Mouse (Mus musculus): ENCODE measurements around the gene Tmem150c. TPM values are rescaled to one million over a fixed set of nuclear protein-coding genes. Genes with fewer than 3 reads are reported as not detected.

Gene Tmem150c
- total RNA-seq, 2 experiments from 2014 or later = not detected

GRCm38 (mm10) chr5:100172104-100172503 is 12.5 kb upstream of the Tmem150c start:
- no peak for ATAC-seq (replicated peaks; ENCODE audit: poor library complexity, severe bottlenecking)

DNA sequence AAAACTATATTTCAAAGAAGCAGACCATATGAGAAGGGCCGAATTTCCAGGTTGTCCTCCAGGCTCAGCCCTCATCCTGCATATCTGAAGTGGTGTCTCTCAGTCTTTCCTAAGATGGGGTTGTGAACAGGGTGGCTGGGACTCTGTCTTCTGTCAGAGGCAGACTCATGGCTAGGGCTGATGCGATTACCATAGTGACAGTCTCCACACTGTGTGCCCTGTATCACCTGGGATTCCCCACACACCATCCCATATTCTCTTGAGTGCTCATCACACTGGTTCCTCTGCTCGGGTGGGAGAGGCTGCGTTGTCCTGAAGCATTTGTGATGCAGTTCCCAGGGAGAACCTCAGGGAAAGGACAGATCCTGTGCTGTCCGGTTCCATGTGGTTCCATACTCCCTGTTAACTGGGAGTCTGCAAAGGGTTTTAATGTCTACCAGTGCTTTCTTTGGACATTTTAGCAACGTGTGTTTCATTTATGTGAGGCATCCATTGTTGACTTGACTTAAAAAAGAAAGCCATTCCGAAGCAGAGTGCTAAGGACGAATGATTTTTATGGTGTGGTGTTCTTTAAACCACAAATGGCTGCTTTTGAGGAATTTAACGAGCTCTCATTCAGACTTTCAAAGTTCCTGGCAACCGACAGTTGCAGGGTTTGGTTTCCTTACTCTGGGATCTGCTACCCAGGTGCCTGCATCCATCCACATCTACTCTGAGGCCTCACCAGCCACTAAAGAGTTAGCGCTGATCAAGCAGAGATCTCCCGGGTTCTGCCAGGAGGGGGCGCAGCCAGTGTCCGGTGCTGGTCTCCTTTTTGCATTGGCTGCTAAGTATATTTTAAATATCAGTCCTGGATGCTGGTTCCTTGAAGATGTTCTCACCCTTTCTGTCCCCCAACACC is 7.2 kb upstream of the Tmem150c start:
- peak; percentile 72 for ATAC-seq (replicated peaks; ENCODE audit: poor library complexity, severe bottlenecking)

- ATAC-seq (replicated peaks; ENCODE audit: poor library complexity, severe bottlenecking) = no peak
Measured at GRCm38 (mm10) chr5:100163368-100163767, 3.8 kb upstream of the Tmem150c start.

DNA sequence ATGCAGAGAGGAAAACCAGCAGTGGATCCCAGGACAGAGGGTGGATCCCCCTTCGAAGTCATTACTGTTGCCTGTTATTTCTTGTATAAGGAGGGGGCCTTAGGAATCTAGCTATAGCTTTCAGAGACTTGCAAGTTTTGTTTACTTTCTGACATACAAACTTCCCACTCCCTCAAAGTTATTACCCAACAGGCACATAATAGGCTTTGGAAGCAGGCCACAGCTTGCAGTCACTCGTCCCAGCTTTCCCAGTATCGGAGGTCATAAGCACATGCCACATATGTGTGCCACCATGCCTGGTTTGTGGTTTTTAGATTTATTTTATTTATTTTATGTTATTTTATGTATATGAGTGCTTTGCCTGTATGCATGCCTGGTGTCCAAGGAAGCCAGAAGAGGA is 3.2 kb upstream of the Tmem150c start:
- ATAC-seq (replicated peaks; ENCODE audit: poor library complexity, severe bottlenecking) = no peak

DNA sequence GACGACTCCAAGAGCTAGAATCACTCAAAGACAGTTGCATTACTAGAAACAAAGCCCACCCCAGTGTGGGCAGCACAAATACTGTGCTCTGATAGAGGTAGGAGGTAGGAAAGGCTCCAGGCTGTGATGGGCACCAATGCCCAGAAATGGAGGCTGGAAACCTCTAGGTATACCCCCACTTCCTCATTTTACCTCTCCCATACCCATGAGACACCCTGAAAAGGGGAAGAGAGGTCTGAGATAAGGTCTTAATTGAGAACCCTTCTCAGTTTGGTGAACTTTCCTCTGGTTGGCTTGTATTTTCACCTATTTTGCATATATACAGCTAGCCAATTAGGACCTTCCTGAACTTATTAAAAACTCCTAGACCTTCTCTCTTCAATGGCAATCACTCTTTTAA is 2.4 kb upstream of the Tmem150c start:
- peak; percentile 87 for ATAC-seq (replicated peaks; ENCODE audit: poor library complexity, severe bottlenecking)

- peak; percentile 42 for ATAC-seq (replicated peaks; ENCODE audit: poor library complexity, severe bottlenecking)
Measured at GRCm38 (mm10) chr5:100158791-100159637, 594 bp downstream of the Tmem150c start.

DNA sequence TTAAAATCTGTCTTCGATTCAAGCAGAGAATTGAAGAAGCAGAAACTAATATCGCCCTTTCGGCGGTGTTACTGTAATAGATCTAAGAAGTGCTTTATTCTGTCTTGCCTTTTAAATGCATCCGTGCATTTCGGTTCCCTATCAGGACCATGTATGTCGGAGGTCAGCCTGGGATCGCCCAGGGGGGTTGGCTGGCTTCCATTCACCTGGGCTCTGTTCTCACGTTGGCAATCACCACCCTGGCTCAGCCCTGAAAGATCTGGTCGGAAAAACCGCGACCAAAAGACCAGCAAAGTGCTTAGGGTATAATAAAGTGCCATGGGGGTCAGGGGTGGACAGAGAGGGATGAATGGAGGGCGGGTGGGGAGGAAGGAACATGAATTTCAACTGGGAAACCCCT is 1.3 kb downstream of the Tmem150c start:
- no peak for ATAC-seq (replicated peaks; ENCODE audit: poor library complexity, severe bottlenecking)

DNA sequence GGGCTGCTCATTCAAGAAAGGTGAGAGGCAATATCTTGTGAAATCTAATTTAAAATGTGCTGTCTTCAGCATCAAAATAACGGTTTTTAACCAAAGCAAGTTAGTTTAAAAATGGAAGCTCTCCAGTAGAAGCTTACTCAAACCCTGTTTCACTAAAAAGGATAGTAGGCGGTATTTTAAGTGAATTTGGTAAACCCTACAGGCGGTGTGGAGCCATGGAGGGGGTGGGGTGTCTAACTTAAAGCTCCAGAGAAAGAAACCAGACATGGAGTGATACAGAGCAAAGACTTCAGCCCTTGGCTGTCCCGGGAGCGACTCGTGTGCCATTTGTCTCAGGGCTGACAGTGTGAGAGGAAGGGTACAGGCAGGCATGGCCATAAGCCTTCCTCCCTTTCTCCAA is 4.0 kb downstream of the Tmem150c start:
- no peak for ATAC-seq (replicated peaks; ENCODE audit: poor library complexity, severe bottlenecking)

- 0 out of 2 replicates have a peak, but pooled peaks have one; percentile 20 for ATAC-seq (replicated peaks; ENCODE audit: poor library complexity, severe bottlenecking)
Measured at GRCm38 (mm10) chr5:100149967-100150366, 9.6 kb downstream of the Tmem150c start.

- no peak for ATAC-seq (replicated peaks; ENCODE audit: poor library complexity, severe bottlenecking)
Measured at GRCm38 (mm10) chr5:100144836-100145235, 14.8 kb downstream of the Tmem150c start.

GRCm38 (mm10) chr5:100127283-100127682 is 32.3 kb downstream of the Tmem150c start:
- ATAC-seq (replicated peaks; ENCODE audit: poor library complexity, severe bottlenecking) = no peak

- no peak for ATAC-seq (replicated peaks; ENCODE audit: poor library complexity, severe bottlenecking)
Measured at GRCm38 (mm10) chr5:100125409-100126123, 34.0 kb downstream of the Tmem150c start.

- ATAC-seq (replicated peaks; ENCODE audit: poor library complexity, severe bottlenecking) = no peak
Measured at GRCm38 (mm10) chr5:100124530-100124929, 35.1 kb downstream of the Tmem150c start.

DNA sequence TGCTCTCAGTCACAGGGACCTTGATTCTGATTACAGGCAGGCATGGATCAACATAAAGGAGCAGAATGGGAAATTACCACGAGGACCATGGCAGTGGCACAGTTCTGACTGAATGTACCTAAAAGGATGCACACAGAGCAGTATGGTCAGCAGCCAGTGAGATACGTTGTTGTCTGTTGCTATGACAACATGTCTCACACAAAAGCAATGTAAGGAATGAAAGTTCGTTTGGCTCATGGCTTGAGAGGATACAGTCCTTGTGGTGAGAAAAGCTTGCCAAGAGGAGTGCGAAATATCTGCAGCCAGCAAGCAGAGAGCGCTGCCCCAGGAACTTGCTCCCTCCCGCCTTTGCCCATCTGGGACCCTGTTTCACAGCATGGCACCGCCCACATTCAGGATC is 36.3 kb downstream of the Tmem150c start:
- no peak for ATAC-seq (replicated peaks; ENCODE audit: poor library complexity, severe bottlenecking)

DNA sequence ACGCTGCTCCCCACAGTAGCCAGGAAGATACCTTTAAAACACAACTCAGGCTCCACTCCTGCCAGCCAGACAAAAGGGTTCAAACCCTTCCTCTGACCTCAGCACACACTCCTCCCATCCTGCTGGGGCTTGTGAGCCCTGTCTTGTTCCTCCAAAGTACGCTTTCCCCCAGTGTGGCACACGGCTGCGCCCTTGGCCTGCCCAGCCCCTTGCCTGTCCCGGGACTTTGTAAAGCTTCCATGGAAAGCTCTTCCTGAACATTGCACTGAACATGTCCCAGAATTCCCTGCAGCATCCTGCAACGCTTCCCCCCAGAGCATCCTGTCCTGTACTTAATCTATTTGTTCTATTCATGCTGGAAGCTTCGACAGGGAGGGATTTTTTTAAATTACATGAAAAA is 38.4 kb downstream of the Tmem150c start:
- no peak for ATAC-seq (replicated peaks; ENCODE audit: poor library complexity, severe bottlenecking)

- ATAC-seq (replicated peaks; ENCODE audit: poor library complexity, severe bottlenecking) = no peak
Measured at GRCm38 (mm10) chr5:100120711-100121141, 38.9 kb downstream of the Tmem150c start.

- ATAC-seq (replicated peaks; ENCODE audit: poor library complexity, severe bottlenecking) = no peak
Measured at GRCm38 (mm10) chr5:100119331-100119730, 40.3 kb downstream of the Tmem150c start.

DNA sequence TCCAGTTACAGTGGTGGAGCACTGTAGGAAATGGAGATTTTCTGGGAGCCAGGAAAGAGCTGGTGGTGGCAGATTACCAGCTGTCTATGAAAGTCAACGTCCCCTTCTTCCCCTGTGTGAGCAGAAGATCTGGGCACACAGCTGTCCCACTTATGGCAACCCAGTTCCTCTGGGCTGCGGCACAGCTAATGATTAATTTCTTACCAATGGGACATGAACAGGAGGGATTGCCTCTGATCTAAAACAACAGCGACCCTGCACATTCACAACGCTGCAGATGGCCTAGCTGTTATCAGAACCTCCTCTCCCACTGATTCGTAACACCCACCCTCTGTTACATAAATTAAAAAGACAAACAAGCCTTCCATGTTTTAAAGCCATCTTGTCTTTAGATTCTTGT is 46.2 kb downstream of the Tmem150c start:
- no peak for ATAC-seq (replicated peaks; ENCODE audit: poor library complexity, severe bottlenecking)

- no peak for ATAC-seq (replicated peaks; ENCODE audit: poor library complexity, severe bottlenecking)
Measured at GRCm38 (mm10) chr5:100110581-100110980, 49.0 kb downstream of the Tmem150c start.

DNA sequence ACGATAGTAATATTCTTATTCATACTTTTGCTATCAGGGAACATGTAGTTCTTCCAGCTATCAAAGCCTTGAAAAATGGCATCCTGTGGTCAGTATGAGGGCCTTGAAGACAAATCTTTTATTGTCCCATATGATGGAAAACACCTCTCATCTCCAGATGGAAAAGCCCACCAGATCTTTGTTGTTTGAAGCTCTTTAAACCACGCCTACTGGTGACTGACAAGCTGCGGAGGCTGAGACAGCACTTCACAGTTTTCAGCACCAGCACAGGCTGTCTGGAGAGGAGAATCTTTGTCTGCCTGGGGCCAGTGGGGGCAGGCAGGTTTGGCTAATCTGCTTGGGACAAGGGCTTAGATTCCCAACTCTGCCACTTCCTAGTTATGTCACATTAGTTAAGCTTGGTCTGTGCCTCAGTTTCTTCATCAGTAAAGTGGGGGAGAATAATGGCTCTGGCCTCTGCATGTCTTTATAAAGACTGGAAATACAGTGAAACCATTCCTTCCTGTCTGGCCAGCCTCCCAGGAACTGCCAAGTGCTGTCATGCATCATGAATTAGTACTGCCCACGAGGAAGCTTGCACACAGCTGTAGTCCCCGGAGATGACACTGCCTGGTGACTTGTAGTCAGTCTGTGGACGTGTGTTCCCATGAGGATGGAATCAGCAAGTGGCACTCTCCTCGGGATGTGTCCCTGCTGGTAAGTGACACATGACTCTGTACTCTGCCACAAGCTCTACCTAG is 49.9 kb downstream of the Tmem150c start:
- no peak for ATAC-seq (replicated peaks; ENCODE audit: poor library complexity, severe bottlenecking)
